Mouse (Mus musculus) heart, adult 2 months (tissue): ENCODE results near the gene Prex1.

Experiments
- CTCF ChIP-seq: fragments of 200-600 bp; IDR thresholded peaks from 2 replicates; pipeline ENCODE4 v1.8.1; 2022; ENCODE audit warnings: antibody characterized with exemption, mild to moderate bottlenecking, moderate library complexity
- POLR2A ChIP-seq: fragments of 200-500 bp; IDR thresholded peaks from 2 replicates; pipeline ENCODE4 v1.6.1; 2011; ENCODE audit warnings: mild to moderate bottlenecking, low read depth, low read length, control low read depth; ENCODE audit not compliant: insufficient read depth

DNA sequence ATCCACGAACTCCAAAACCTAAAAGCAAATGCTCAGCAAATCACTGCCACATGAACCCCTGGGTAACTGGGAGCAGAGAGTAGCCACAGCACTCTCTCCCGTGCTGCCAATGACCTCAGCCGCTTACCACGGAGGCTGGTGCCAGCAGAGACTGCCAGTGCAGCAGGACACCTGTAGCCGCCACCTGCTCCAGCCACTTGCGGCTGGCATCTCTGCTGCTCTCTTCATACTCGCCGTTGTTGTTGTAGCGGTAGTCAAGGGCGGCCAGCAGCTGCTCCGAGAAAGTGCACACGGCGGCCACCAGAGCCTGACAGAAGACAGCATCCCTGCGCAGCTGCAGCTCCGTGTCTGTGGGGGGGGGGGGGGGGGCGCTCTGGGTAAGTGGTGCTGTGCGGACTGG, 138.2 kb downstream of the Prex1 start:
- TF ChIP-seq POLR2A (no peak), CTCF (no peak)
